Mouse (Mus musculus): ENCODE data around the gene Tnr.

- no peak for TF ChIP-seq POLR2A (IDR thresholded peaks at IDR 0.05; ENCODE audit: control insufficient read depth, extremely low read depth, insufficient read depth, low read length, poor library complexity)
- no peak for TF ChIP-seq CTCF (IDR thresholded peaks at IDR 0.05; ENCODE audit: borderline replicate concordance, control insufficient read depth, extremely low read depth, insufficient read depth, low read length, poor library complexity)
These were observed 316.8 kb downstream of the Tnr start for GRCm38 (mm10) chr1:159840337-159840736.
